Mouse (Mus musculus): Measurements from ENCODE around the gene Htt.

DNA sequence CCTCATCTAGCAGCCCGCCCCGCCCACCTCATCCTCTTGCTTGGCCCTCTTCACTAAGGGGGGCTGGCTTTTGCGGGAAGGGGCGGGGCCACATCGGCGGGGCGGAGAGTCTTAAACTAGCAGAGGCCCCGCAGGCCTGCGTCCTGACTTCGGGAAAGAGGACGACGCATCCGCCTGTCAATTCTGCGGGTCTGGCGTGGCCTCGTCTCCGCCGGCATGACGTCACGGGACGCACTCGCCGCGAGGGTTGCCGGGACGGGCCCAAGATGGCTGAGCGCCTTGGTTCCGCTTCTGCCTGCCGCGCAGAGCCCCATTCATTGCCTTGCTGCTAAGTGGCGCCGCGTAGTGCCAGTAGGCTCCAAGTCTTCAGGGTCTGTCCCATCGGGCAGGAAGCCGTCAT, at the start of gene Htt:
- TF ChIP-seq GATA1 (IDR thresholded peaks at IDR 0.05; ENCODE audit: borderline replicate concordance, low read length) (no peak), FLI1 (IDR thresholded peaks at IDR 0.05; ENCODE audit: low read length) (no peak)

All from megakaryocyte, embryonic 14.5 days (primary cell).